Mouse (Mus musculus) thymus, adult 2 months (tissue): ENCODE results near the gene Ppfibp1.

Experiments used
- CTCF ChIP-seq: fragments of 200-500 bp; IDR thresholded peaks from 2 replicates; pipeline ENCODE4 v1.5.1; 2012; ENCODE audit warnings: mild to moderate bottlenecking, control low read depth, low read length, moderate library complexity, borderline replicate concordance; ENCODE audit not compliant: control insufficient read depth, poor library complexity, insufficient read depth; ENCODE audit errors: extremely low read depth
- POLR2A ChIP-seq: fragments of 200-500 bp; IDR thresholded peaks from 2 replicates; pipeline ENCODE4 v1.6.1; 2012; ENCODE audit warnings: mild to moderate bottlenecking, low read length, control low read depth, moderate library complexity; ENCODE audit not compliant: control insufficient read depth, poor library complexity, insufficient read depth; ENCODE audit errors: extremely low read depth

GRCm38 (mm10) chr6:147017906-147018305 lies 129.6 kb downstream of the Ppfibp1 start:
- TF ChIP-seq POLR2A (no peak), CTCF (no peak)
